Mouse (Mus musculus) gastrocnemius, postnatal 14 days (tissue): ENCODE results near the gene Tent5b. TPM values are rescaled to one million over a fixed set of nuclear protein-coding genes. Genes with fewer than 3 reads are reported as not detected.
A peak's percentile ranks its signal among the peaks of the same experiment; 100 is the strongest.
"Not testable (repeated sequence)": the region's sequence is repeated elsewhere in the genome, so short reads cannot be mapped to it uniquely, and the experiment has no call there.

Source experiments
- DNase-seq: peaks from one replicate; pipeline ENCODE4 v3.0.0; 2021; ENCODE audit warnings: mixed read lengths
- intact Hi-C: fragments of 180-260 bp; cut with DNase I; formaldehyde crosslinking; loops from one replicate; pipeline ENCODE4 v1.15.1; 2025; ENCODE audit warnings: low total_unique reads
- total RNA-seq, 2 experiments: library from RNA; stranded (reverse); gene quantifications; 2 replicates each; pipeline ENCODE4 v1.2.3; 2021

Tent5b gene
- total RNA-seq, 2 experiments from 2014 or later: 0.21 to 1.0 TPM

GRCm38 (mm10) chr4:133496738-133497445 is 17.0 kb downstream of the Tent5b start:
- DNase-seq: no peak
- intact Hi-C loops: loop anchor here (2.0 kb wide), 1 partner anchor 20 kb away; no protein-coding TSS in a partner anchor

GRCm38 (mm10) chr4:133497461-133498159 is 17.7 kb downstream of the Tent5b start:
- intact Hi-C loops: loop anchor here (2.0 kb wide), 1 partner anchor 21 kb away; no protein-coding TSS in a partner anchor
- no peak for DNase-seq

GRCm38 (mm10) chr4:133498160-133498724 is 18.3 kb downstream of the Tent5b start, which contains the start of gene Trnp1:
Trnp1 (minus strand) TSS chr4:133498550.
- peak; percentile 61 for DNase-seq
- intact Hi-C loops: no loop called here

GRCm38 (mm10) chr4:133501514-133501913 is 21.6 kb downstream of the Tent5b start:
- DNase-seq: no peak
- intact Hi-C loops: no loop called here

- no peak for DNase-seq
- intact Hi-C loops: no loop called here
Observed at GRCm38 (mm10) chr4:133504300-133504699, 24.4 kb downstream of the Tent5b start.

GRCm38 (mm10) chr4:133504755-133505485 is 25.0 kb downstream of the Tent5b start:
- intact Hi-C loops: no loop called here
- no peak for DNase-seq

- no peak for DNase-seq
- intact Hi-C loops: no loop called here
Observed at GRCm38 (mm10) chr4:133506573-133506972, 26.6 kb downstream of the Tent5b start.

GRCm38 (mm10) chr4:133508990-133509389 is 29.1 kb downstream of the Tent5b start:
- no peak for DNase-seq
- intact Hi-C loops: no loop called here

- DNase-seq: no peak
- intact Hi-C loops: loop anchor here (5.0 kb wide), 1 partner anchor 34 kb away; no protein-coding TSS in a partner anchor
Observed at GRCm38 (mm10) chr4:133511050-133511449, 31.1 kb downstream of the Tent5b start.

- not testable (repeated sequence) for DNase-seq
- intact Hi-C loops: loop anchor here (5.0 kb wide), 1 partner anchor 35 kb away; no protein-coding TSS in a partner anchor
Observed at GRCm38 (mm10) chr4:133512511-133512910, 32.6 kb downstream of the Tent5b start.

GRCm38 (mm10) chr4:133512972-133513371 is 33.0 kb downstream of the Tent5b start:
- intact Hi-C loops: loop anchor here (5.0 kb wide), 1 partner anchor 36 kb away; no protein-coding TSS in a partner anchor
- peak; percentile 57 for DNase-seq

- DNase-seq: no peak
- intact Hi-C loops: no loop called here
Observed at GRCm38 (mm10) chr4:133518601-133519368, 38.9 kb downstream of the Tent5b start, which contains the start of gene Kdf1. Kdf1 (plus strand) TSS chr4:133518963.

GRCm38 (mm10) chr4:133519369-133519665 is 39.4 kb downstream of the Tent5b start:
- DNase-seq: no peak
- intact Hi-C loops: no loop called here

GRCm38 (mm10) chr4:133521502-133521901 is 41.6 kb downstream of the Tent5b start:
- intact Hi-C loops: no loop called here
- DNase-seq: no peak

- no peak for DNase-seq
- intact Hi-C loops: no loop called here
Observed at GRCm38 (mm10) chr4:133527788-133528187, 47.9 kb downstream of the Tent5b start.

- intact Hi-C loops: no loop called here
- no peak for DNase-seq
Observed at GRCm38 (mm10) chr4:133532777-133533176, 52.8 kb downstream of the Tent5b start.

GRCm38 (mm10) chr4:133536081-133536480 is 56.1 kb downstream of the Tent5b start:
- DNase-seq: no peak
- intact Hi-C loops: no loop called here

- no peak for DNase-seq
- intact Hi-C loops: no loop called here
Observed at GRCm38 (mm10) chr4:133536652-133537051, 56.7 kb downstream of the Tent5b start.
